Mouse (Mus musculus) lung, adult 2 months (tissue): ENCODE measurements around the gene Cisd3. TPM values are rescaled to one million over a fixed set of nuclear protein-coding genes. Genes with fewer than 3 reads are reported as not detected.

Experiments used
- DNase-seq: peaks from one replicate; pipeline ENCODE4 v3.0.0; 2022
- H3K4me1 ChIP-seq: fragments of 200-500 bp; 2 replicates; pipeline ENCODE4 v1.6.1; 2011; ENCODE audit warnings: low read length; ENCODE audit not compliant: control insufficient read depth, insufficient read depth
- H3K4me3 ChIP-seq: fragments of 200-500 bp; replicated peaks from 2 replicates; pipeline ENCODE3; 2011; ENCODE audit warnings: low read depth, mild to moderate bottlenecking, control low read depth, low read length; ENCODE audit errors: extremely low read depth
- CTCF ChIP-seq: fragments of 200-500 bp; IDR thresholded peaks from 2 replicates; pipeline ENCODE4 v1.5.1; 2011; ENCODE audit warnings: mild to moderate bottlenecking, low read length, control low read depth; ENCODE audit not compliant: insufficient read depth
- POLR2A ChIP-seq: fragments of 200-500 bp; IDR thresholded peaks from 2 replicates; pipeline ENCODE4 v1.6.1; 2011; ENCODE audit warnings: low read depth, mild to moderate bottlenecking, control low read depth, low read length, borderline replicate concordance; ENCODE audit errors: extremely low read depth
- WGBS: fragments of 180-500 bp; shearing (Covaris S2); methylation state at CpG from one replicate; pipeline ENCODE4 v1.1.7; 2018; 5-methylcytosine and 5-hydroxymethylcytosine counted together
- polyA plus RNA-seq: library from polyadenylated mRNA; depleted of rRNA; stranded (reverse); fragments of >200 nt; gene quantifications from 2 replicates; pipeline ENCODE4 v1.2.3, GENCODE M21; 2012; rRNA removed

Cisd3 gene
- polyA plus RNA-seq, 1 experiment, result 34.0 TPM

GRCm38 (mm10) chr11:97737600-97737999, 52.0 kb downstream of the Cisd3 start:
- no peak for DNase-seq
- Histone ChIP-seq H3K4me3 (no peak overlapping the region), H3K4me1 (peaks cover 9% of the 10 kb centered on the region)
- TF ChIP-seq POLR2A (no peak), CTCF (no peak)
- 55% methylated on average over 4 of the region's 4 CpGs for WGBS

Other genes starting within 250 kb of the Cisd3 start
- 0.08 TPM in 1 of 2 replicates, not detected in the other for gene 4933428G20Rik, start 185.5 kb upstream of the Cisd3 start, polyA plus RNA-seq
- gene Srcin1, start 109.6 kb upstream of the Cisd3 start, polyA plus RNA-seq, result 6.4 and 7.0 TPM in 2 replicates
- 6.4 and 12.3 TPM in 2 replicates for gene Epop, start 56.1 kb upstream of the Cisd3 start, polyA plus RNA-seq
- gene Mllt6, start 22.4 kb upstream of the Cisd3 start, polyA plus RNA-seq, result 65.9 and 79.6 TPM in 2 replicates
- gene Pcgf2, start 14.7 kb downstream of the Cisd3 start, polyA plus RNA-seq, result 65.9 and 81.9 TPM in 2 replicates
- gene Psmb3, start 17.6 kb downstream of the Cisd3 start, polyA plus RNA-seq, result 214 and 264 TPM in 2 replicates
- gene Pip4k2b, start 58.9 kb downstream of the Cisd3 start, polyA plus RNA-seq, result 11.9 and 14.6 TPM in 2 replicates
- gene Cwc25, start 80.7 kb downstream of the Cisd3 start, polyA plus RNA-seq, result 7.0 and 11.6 TPM in 2 replicates
- 0.22 TPM in 1 of 2 replicates, not detected in the other for gene 1700001P01Rik, start 90.1 kb downstream of the Cisd3 start, polyA plus RNA-seq
- 81.7 and 95.5 TPM in 2 replicates for gene Rpl23, start 96.6 kb downstream of the Cisd3 start, polyA plus RNA-seq
- 120 and 137 TPM in 2 replicates for gene Lasp1, start 113.2 kb downstream of the Cisd3 start, polyA plus RNA-seq
- 2.8 and 4.5 TPM in 2 replicates for gene B230217C12Rik, start 155.0 kb downstream of the Cisd3 start, polyA plus RNA-seq
- gene Fbxo47, start 198.3 kb downstream of the Cisd3 start, polyA plus RNA-seq, result 0.16 and 0.36 TPM in 2 replicates